Mouse (Mus musculus): ENCODE measurements around the gene 1700029P11Rik. TPM values are rescaled to one million over a fixed set of nuclear protein-coding genes. Genes with fewer than 3 reads are reported as not detected.

The 1700029P11Rik gene
- polyA plus RNA-seq, 1 experiment from 2014 or later: not detected

GRCm38 (mm10) chr15:81943176-81943749 is 37.1 kb upstream of the 1700029P11Rik start:
- Histone ChIP-seq H3K9ac (peak overlapping the region; percentile 26; the same call in 1 of the 2 replicates), H3K27me3 (replicated peaks) (no peaks in the 10 kb centered on the region), H3K4me3 (no peak overlapping the region), H3K9me3 (no peaks in the 10 kb centered on the region), H3K27ac (peak overlapping the region; percentile 20; the same call in 1 of the 2 replicates), H3K4me2 (replicated peaks) (peak overlapping the region; percentile 34), H3K36me3 (peaks cover 13% of the 10 kb centered on the region), H3K4me1 (peaks cover 22% of the 10 kb centered on the region)
- peak; percentile 71 for ATAC-seq (ENCODE audit: low FRiP score, low read depth)
- WGBS: 7% methylated on average over 9 of the region's 9 CpGs

GRCm38 (mm10) chr15:81949076-81949475 is 31.3 kb upstream of the 1700029P11Rik start:
- WGBS: 88% methylated on average over 10 of the region's 10 CpGs
- ATAC-seq (ENCODE audit: low FRiP score, low read depth): no peak
- H3K9ac ChIP-seq: no peak overlapping the region
- H3K27ac ChIP-seq: no peak overlapping the region
- H3K9me3 ChIP-seq: no peaks in the 10 kb centered on the region
- H3K4me2 ChIP-seq (replicated peaks): no peak overlapping the region
- H3K36me3 ChIP-seq: peaks cover 53% of the 10 kb centered on the region
- no peak overlapping the region for H3K4me3 ChIP-seq
- H3K4me1 ChIP-seq: no peaks in the 10 kb centered on the region
- H3K27me3 ChIP-seq (replicated peaks): no peaks in the 10 kb centered on the region

GRCm38 (mm10) chr15:81949476-81950131 is 30.7 kb upstream of the 1700029P11Rik start:
- H3K9ac ChIP-seq: no peak overlapping the region
- WGBS: 76% methylated on average over 11 of the region's 11 CpGs
- no peaks in the 10 kb centered on the region for H3K4me1 ChIP-seq
- ATAC-seq (ENCODE audit: low FRiP score, low read depth): no peak
- H3K4me2 ChIP-seq (replicated peaks): no peak overlapping the region
- no peaks in the 10 kb centered on the region for H3K9me3 ChIP-seq
- H3K4me3 ChIP-seq: no peak overlapping the region
- H3K36me3 ChIP-seq: peaks cover 58% of the 10 kb centered on the region
- no peaks in the 10 kb centered on the region for H3K27me3 ChIP-seq (replicated peaks)
- H3K27ac ChIP-seq: no peak overlapping the region

GRCm38 (mm10) chr15:81950716-81951115 is 29.6 kb upstream of the 1700029P11Rik start:
- Histone ChIP-seq H3K36me3 (peaks cover 68% of the 10 kb centered on the region), H3K4me2 (replicated peaks) (no peak overlapping the region), H3K27me3 (replicated peaks) (no peaks in the 10 kb centered on the region), H3K4me1 (no peaks in the 10 kb centered on the region), H3K9me3 (no peaks in the 10 kb centered on the region), H3K9ac (no peak overlapping the region), H3K4me3 (no peak overlapping the region), H3K27ac (no peak overlapping the region)
- no peak for ATAC-seq (ENCODE audit: low FRiP score, low read depth)
- WGBS: 88% methylated on average over 5 of the region's 5 CpGs

- no peak overlapping the region for H3K4me3 ChIP-seq
- H3K27me3 ChIP-seq (replicated peaks): no peaks in the 10 kb centered on the region
- H3K9me3 ChIP-seq: no peaks in the 10 kb centered on the region
- no peak overlapping the region for H3K9ac ChIP-seq
- no peaks in the 10 kb centered on the region for H3K4me1 ChIP-seq
- no peak overlapping the region for H3K27ac ChIP-seq
- no peak overlapping the region for H3K4me2 ChIP-seq (replicated peaks)
- 92% methylated on average over 9 of the region's 9 CpGs for WGBS
- no peak for ATAC-seq (ENCODE audit: low FRiP score, low read depth)
- H3K36me3 ChIP-seq: peaks cover 68% of the 10 kb centered on the region
These were observed 29.2 kb upstream of the 1700029P11Rik start for GRCm38 (mm10) chr15:81951159-81951558.

- Histone ChIP-seq H3K4me1 (no peaks in the 10 kb centered on the region), H3K9ac (no peak overlapping the region), H3K4me3 (no peak overlapping the region), H3K4me2 (replicated peaks) (no peak overlapping the region), H3K27ac (no peak overlapping the region), H3K27me3 (replicated peaks) (no peaks in the 10 kb centered on the region), H3K36me3 (peaks cover 58% of the 10 kb centered on the region), H3K9me3 (no peaks in the 10 kb centered on the region)
- ATAC-seq (ENCODE audit: low FRiP score, low read depth): no peak
- 87% methylated on average over 4 of the region's 4 CpGs for WGBS
These were observed 28.0 kb upstream of the 1700029P11Rik start for GRCm38 (mm10) chr15:81952310-81952709.

- no peak for ATAC-seq (ENCODE audit: low FRiP score, low read depth)
- Histone ChIP-seq H3K27ac (no peak overlapping the region), H3K27me3 (replicated peaks) (no peaks in the 10 kb centered on the region), H3K9me3 (no peaks in the 10 kb centered on the region), H3K4me2 (replicated peaks) (no peak overlapping the region), H3K36me3 (peaks cover 49% of the 10 kb centered on the region), H3K9ac (no peak overlapping the region), H3K4me3 (no peak overlapping the region), H3K4me1 (no peaks in the 10 kb centered on the region)
- 96% methylated on average over 9 of the region's 9 CpGs for WGBS
These were observed 26.2 kb upstream of the 1700029P11Rik start for GRCm38 (mm10) chr15:81954151-81954583.

GRCm38 (mm10) chr15:81954716-81955115 is 25.6 kb upstream of the 1700029P11Rik start:
- no peak for ATAC-seq (ENCODE audit: low FRiP score, low read depth)
- no peak overlapping the region for H3K27ac ChIP-seq
- H3K27me3 ChIP-seq (replicated peaks): no peaks in the 10 kb centered on the region
- H3K4me2 ChIP-seq (replicated peaks): no peak overlapping the region
- no peak overlapping the region for H3K9ac ChIP-seq
- 93% methylated on average over 6 of the region's 6 CpGs for WGBS
- H3K9me3 ChIP-seq: no peaks in the 10 kb centered on the region
- H3K4me3 ChIP-seq: no peak overlapping the region
- peaks cover 45% of the 10 kb centered on the region for H3K36me3 ChIP-seq
- H3K4me1 ChIP-seq: no peaks in the 10 kb centered on the region

- Histone ChIP-seq H3K4me1 (no peaks in the 10 kb centered on the region), H3K36me3 (peaks cover 38% of the 10 kb centered on the region), H3K27ac (no peak overlapping the region), H3K4me2 (replicated peaks) (no peak overlapping the region), H3K9me3 (no peaks in the 10 kb centered on the region), H3K27me3 (replicated peaks) (no peaks in the 10 kb centered on the region), H3K4me3 (no peak overlapping the region), H3K9ac (no peak overlapping the region)
- 92% methylated on average over 15 of the region's 15 CpGs for WGBS
- no peak for ATAC-seq (ENCODE audit: low FRiP score, low read depth)
These were observed 24.9 kb upstream of the 1700029P11Rik start for GRCm38 (mm10) chr15:81955414-81955813.

- Histone ChIP-seq H3K4me2 (replicated peaks) (no peak overlapping the region), H3K27me3 (replicated peaks) (no peaks in the 10 kb centered on the region), H3K9ac (no peak overlapping the region), H3K36me3 (peaks cover 27% of the 10 kb centered on the region), H3K4me1 (no peaks in the 10 kb centered on the region), H3K27ac (no peak overlapping the region), H3K4me3 (no peak overlapping the region), H3K9me3 (no peaks in the 10 kb centered on the region)
- WGBS: 58% methylated on average over 8 of the region's 8 CpGs
- ATAC-seq (ENCODE audit: low FRiP score, low read depth): no peak
These were observed 23.9 kb upstream of the 1700029P11Rik start for GRCm38 (mm10) chr15:81956457-81956856.

- no peak overlapping the region for H3K9ac ChIP-seq
- no peak for ATAC-seq (ENCODE audit: low FRiP score, low read depth)
- WGBS: 90% methylated on average over 11 of the region's 11 CpGs
These were observed 22.7 kb upstream of the 1700029P11Rik start for GRCm38 (mm10) chr15:81957598-81957997.

GRCm38 (mm10) chr15:81958906-81959305 is 21.4 kb upstream of the 1700029P11Rik start:
- no peaks in the 10 kb centered on the region for H3K4me1 ChIP-seq
- H3K27me3 ChIP-seq (replicated peaks): no peaks in the 10 kb centered on the region
- no peak overlapping the region for H3K4me2 ChIP-seq (replicated peaks)
- no peak for ATAC-seq (ENCODE audit: low FRiP score, low read depth)
- H3K9ac ChIP-seq: no peak overlapping the region
- no peak overlapping the region for H3K4me3 ChIP-seq
- peaks cover 14% of the 10 kb centered on the region for H3K36me3 ChIP-seq
- no peaks in the 10 kb centered on the region for H3K9me3 ChIP-seq
- 92% methylated on average over 3 of the region's 3 CpGs for WGBS
- no peak overlapping the region for H3K27ac ChIP-seq

More at GRCm38 (mm10) chr15:81957598-81957997, 22.7 kb upstream of the 1700029P11Rik start:
- no peak overlapping the region for H3K4me2 ChIP-seq (replicated peaks)
- no peaks in the 10 kb centered on the region for H3K9me3 ChIP-seq
- H3K36me3 ChIP-seq: peaks cover 18% of the 10 kb centered on the region
- no peaks in the 10 kb centered on the region for H3K27me3 ChIP-seq (replicated peaks)
- H3K27ac ChIP-seq: no peak overlapping the region
- H3K4me1 ChIP-seq: no peaks in the 10 kb centered on the region
- no peak overlapping the region for H3K4me3 ChIP-seq
